Mouse (Mus musculus) mammary gland, adult 2 months (tissue): ENCODE data around the gene Zar1. TPM values are rescaled to one million over a fixed set of nuclear protein-coding genes. Genes with fewer than 3 reads are reported as not detected.

ENCODE experiments used
- polyA plus RNA-seq: library from polyadenylated mRNA; depleted of rRNA; stranded (reverse); fragments of >200 nt; gene quantifications from 2 replicates; pipeline ENCODE4 v1.2.3, GENCODE M21; 2012; ENCODE audit warnings: low replicate concordance; rRNA removed

The Zar1 gene
- not detected in 2 replicates for polyA plus RNA-seq

GRCm38 (mm10) chr5:72580970-72581332 is at the start of gene Zar1:
Gene Zar1, minus strand, starts transcription at chr5:72581254.

GRCm38 (mm10) chr5:72587192-72587681 is 6.2 kb upstream of the Zar1 start, which contains the start of gene Gm5868:
Gene Gm5868, minus strand, starts transcription at chr5:72587551.

GRCm38 (mm10) chr5:72559544-72560049 is 21.5 kb downstream of the Zar1 start, which contains the start of gene Nfxl1:
Gene Nfxl1, minus strand, starts transcription at chr5:72559684.

Other genes starting within 250 kb of the Zar1 start
- not detected in 2 replicates for gene Corin, start 76.8 kb downstream of the Zar1 start, polyA plus RNA-seq
- gene Nfxl1, start 21.6 kb downstream of the Zar1 start, polyA plus RNA-seq: 3.9 and 6.5 TPM in 2 replicates
- not detected in 2 replicates for gene Gm5868, start 6.3 kb upstream of the Zar1 start, polyA plus RNA-seq
- gene Cnga1, start 63.0 kb upstream of the Zar1 start, polyA plus RNA-seq: 0.07 TPM in 2 replicates
- gene Nipal1, start 66.5 kb upstream of the Zar1 start, polyA plus RNA-seq: 0.95 and 1.2 TPM in 2 replicates
- 2.1 and 2.9 TPM in 2 replicates for gene Txk, start 171.5 kb upstream of the Zar1 start, polyA plus RNA-seq